Comparison of ENCODE assay signal across 8 mouse cellular contexts in the genomic region with DNA sequence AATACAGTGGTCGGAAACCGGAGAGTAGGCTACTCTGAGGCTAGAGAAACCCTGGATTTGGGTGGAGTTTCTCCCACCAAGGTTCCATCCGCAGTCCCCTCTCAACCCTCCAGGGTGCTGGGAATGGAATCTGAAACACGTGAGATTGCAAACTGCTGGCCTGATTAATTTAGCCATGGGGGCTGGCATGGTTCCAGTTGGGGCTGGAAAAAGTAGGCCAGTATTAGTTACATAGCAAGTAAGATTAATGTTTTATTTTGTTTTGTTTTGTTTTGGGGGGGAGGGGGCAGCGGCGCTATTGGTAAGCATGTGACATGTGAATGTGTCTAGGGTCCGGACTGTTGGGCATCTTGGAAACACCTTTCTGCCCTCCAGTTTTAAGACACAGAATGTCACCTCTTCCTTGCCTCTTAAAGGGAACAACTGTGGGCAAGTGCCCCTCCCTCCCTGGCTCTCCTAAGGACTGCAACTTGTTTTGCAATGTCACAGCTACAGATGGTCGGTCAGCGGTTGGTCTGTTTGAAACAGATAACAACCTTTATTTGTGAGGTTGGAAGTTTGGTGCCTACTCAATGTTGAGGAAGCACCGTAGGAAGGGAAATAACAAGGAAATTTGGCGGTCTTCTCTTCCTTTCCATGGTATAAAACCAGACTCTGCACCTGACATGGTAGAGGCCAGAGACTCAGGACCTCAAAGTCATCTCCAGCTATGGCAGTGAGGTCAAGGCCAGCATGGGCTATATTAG. TPM values are rescaled to one million over a fixed set of nuclear protein-coding genes. Genes with fewer than 3 reads are reported as not detected.
DNase-seq lines count a peak whose midpoint lies in the region; ATAC-seq lines count a peak whose summit lies in the region.

No protein-coding gene starts in this region.

- H3K27ac ChIP-seq in heart, embryonic 13.5 days (replicated peaks), result peak overlapping the region; percentile 70
- peak overlapping the region; percentile 81 for H3K27ac ChIP-seq in liver, embryonic 11.5 days (ENCODE audit: low read depth, low read length)
- H3K27ac ChIP-seq in hindbrain, embryonic 10.5 days, result no peak overlapping the region

- ATAC-seq in heart, embryonic 13.5 days (ENCODE audit: extremely low read depth, insufficient number of reproducible peaks, low FRiP score, low TSS enrichment), result peak; percentile 51; the same call in 1 of the 2 replicates
- peak; percentile 84 for ATAC-seq in liver, embryonic 11.5 days (replicated peaks; ENCODE audit: low FRiP score)

- H3K9me3 ChIP-seq in heart, embryonic 13.5 days, result no peaks in the 10 kb centered on the region
- H3K9me3 ChIP-seq in liver, embryonic 11.5 days (ENCODE audit: control insufficient read depth, low read length), result no peaks in the 10 kb centered on the region
- H3K9me3 ChIP-seq in hindbrain, embryonic 10.5 days, result no peaks in the 10 kb centered on the region

- H3K27me3 ChIP-seq in heart, embryonic 13.5 days (replicated peaks), result no peaks in the 10 kb centered on the region
- no peaks in the 10 kb centered on the region for H3K27me3 ChIP-seq in liver, embryonic 11.5 days (replicated peaks; ENCODE audit: control insufficient read depth, insufficient read depth, low read length)
- no peaks in the 10 kb centered on the region for H3K27me3 ChIP-seq in hindbrain, embryonic 10.5 days (ENCODE audit: insufficient read depth, poor library complexity, severe bottlenecking)

- no peaks in the 10 kb centered on the region for H3K36me3 ChIP-seq in heart, embryonic 13.5 days
- H3K36me3 ChIP-seq in liver, embryonic 11.5 days (ENCODE audit: control insufficient read depth, insufficient read depth, low read length), result no peaks in the 10 kb centered on the region
- H3K36me3 ChIP-seq in hindbrain, embryonic 10.5 days, result no peaks in the 10 kb centered on the region

- H3K4me2 ChIP-seq in heart, embryonic 13.5 days, result peak overlapping the region; percentile 32
- peak overlapping the region; percentile 52 for H3K4me2 ChIP-seq in liver, embryonic 11.5 days

- DNase-seq in embryo, embryonic 10 days (ENCODE audit: low spot score), result peak; percentile 13
- no peak for DNase-seq in embryo, embryonic 11 days
- peak; percentile 41 for DNase-seq in NIH3T3 (ENCODE audit: low read depth)
- peak; percentile 41 for DNase-seq in liver, embryonic 11.5 days (ENCODE audit: low spot score)
- no peak for DNase-seq in frontal cortex, postnatal 10 days (ENCODE audit: low spot score in 2 of 2)
- no peak for DNase-seq in hindbrain, embryonic 10.5 days (ENCODE audit: low spot score)
- DNase-seq in layer of hippocampus, adult 9-10 months (ENCODE audit: low spot score), result no peak

- H3K4me1 ChIP-seq in heart, embryonic 13.5 days, result peaks cover 19% of the 10 kb centered on the region
- peaks cover 8% of the 10 kb centered on the region for H3K4me1 ChIP-seq in liver, embryonic 11.5 days (replicated peaks; ENCODE audit: control insufficient read depth, insufficient read depth, low read length)
- H3K4me1 ChIP-seq in hindbrain, embryonic 10.5 days (replicated peaks), result peaks cover 5% of the 10 kb centered on the region; the same call in 1 of the 2 replicates

- 0 out of 2 replicates have a peak overlapping the region, but pooled peaks have one; percentile 2 for H3K9ac ChIP-seq in heart, embryonic 13.5 days
- peak overlapping the region; percentile 56 for H3K9ac ChIP-seq in liver, embryonic 11.5 days (ENCODE audit: low read depth, low read length)

- 56% methylated on average over 11 of the region's 11 CpGs for WGBS in heart, embryonic 13.5 days
- 53% methylated on average over 11 of the region's 11 CpGs for WGBS in liver, embryonic 11.5 days
- WGBS in hindbrain, embryonic 10.5 days, result 80% methylated on average over 11 of the region's 11 CpGs

- no peak overlapping the region for H3K4me3 ChIP-seq in heart, embryonic 13.5 days
- H3K4me3 ChIP-seq in liver, embryonic 11.5 days (ENCODE audit: low read depth, low read length), result no peak overlapping the region
- no peak overlapping the region for H3K4me3 ChIP-seq in hindbrain, embryonic 10.5 days

RNA-seq across cellular contexts. Expression of a gene that starts 5.2 kb away (rescaled TPM):
- 8.7 and 10.2 TPM in 2 replicates for polyA plus RNA-seq in heart, embryonic 13.5 days (2015; fragmentation: Nextera tagmentation; extraction: Ambion mirVana)
- 22.0 and 29.8 TPM in 2 replicates for polyA plus RNA-seq in liver, embryonic 11.5 days (2014; fragmentation: Nextera tagmentation; extraction: Ambion mirVana)
- 26.7 and 30.0 TPM in 2 replicates for polyA plus RNA-seq in hindbrain, embryonic 10.5 days (2016; fragmentation: Nextera tagmentation; extraction: Ambion mirVana)

Comparison
In these comparisons a context has a peak if more than half of its experiments do, and no peak if none do; other contexts are left out.
1. DNase-seq: peak in embryo, embryonic 10 days (single experiment), NIH3T3 (single experiment) and liver, embryonic 11.5 days (single experiment); none in embryo, embryonic 11 days (single experiment), frontal cortex, postnatal 10 days (0 of 2), hindbrain, embryonic 10.5 days (single experiment) and layer of hippocampus, adult 9-10 months (single experiment).